Mouse (Mus musculus) lung, postnatal 0 days (tissue): Measurements from ENCODE around the gene Parn. TPM values are rescaled to one million over a fixed set of nuclear protein-coding genes. Genes with fewer than 3 reads are reported as not detected.
"Not testable (repeated sequence)": the region's sequence is repeated elsewhere in the genome, so short reads cannot be mapped to it uniquely, and the experiment has no call there.

Experiments used
- ATAC-seq: fragments of 200-750 bp; cut with Nextera tagmentation; 2 replicates; pipeline ENCODE4 v1.8.0; 2017; ENCODE audit warnings: moderate library complexity
- DNase-seq: peaks from one replicate; pipeline ENCODE4 v3.0.0-alpha.2; 2016; ENCODE audit warnings: low spot score
- H3K27ac ChIP-seq: fragments of 300-500 bp; sonication (generic); 2 replicates; pipeline ENCODE4 v1.5.1; 2014; ENCODE audit warnings: antibody characterized with exemption, mild to moderate bottlenecking, low read length, mixed read lengths
- H3K27me3 ChIP-seq: fragments of 300-500 bp; sonication (generic); replicated peaks from 2 replicates; pipeline ENCODE4 v1.6.1; 2014; ENCODE audit warnings: low read length, mixed read lengths; ENCODE audit not compliant: insufficient read depth
- H3K36me3 ChIP-seq: fragments of 300-500 bp; sonication (generic); 2 replicates; pipeline ENCODE4 v1.6.1; 2014; ENCODE audit warnings: low read length, mixed read lengths; ENCODE audit not compliant: insufficient read depth
- H3K4me1 ChIP-seq: fragments of 300-500 bp; sonication (generic); 2 replicates; pipeline ENCODE4 v1.6.1; 2014; ENCODE audit warnings: antibody characterized with exemption, low read depth, low read length, mixed read lengths; ENCODE audit not compliant: insufficient read depth
- H3K4me2 ChIP-seq: fragments of 300-500 bp; sonication (generic); replicated peaks from 2 replicates; pipeline ENCODE4 v1.6.1; 2014; ENCODE audit warnings: low read depth, mild to moderate bottlenecking, low read length, moderate library complexity, mixed read lengths
- H3K4me3 ChIP-seq: fragments of 300-500 bp; sonication (generic); 2 replicates; pipeline ENCODE4 v1.5.1; 2014; ENCODE audit warnings: low read depth, low read length
- H3K9ac ChIP-seq: fragments of 300-500 bp; sonication (generic); replicated peaks from 2 replicates; pipeline ENCODE4 v1.6.1; 2014; ENCODE audit warnings: low read depth, mild to moderate bottlenecking
- H3K9me3 ChIP-seq: fragments of 300-500 bp; sonication (generic); 2 replicates; pipeline ENCODE4 v1.6.1; 2016; ENCODE audit warnings: low read length, mixed read lengths
- CTCF ChIP-seq: IDR thresholded peaks from 2 replicates; pipeline ENCODE4 v1.5.1; 2016; ENCODE audit warnings: antibody characterized with exemption, mild to moderate bottlenecking
- EP300 ChIP-seq: IDR thresholded peaks from 2 replicates; pipeline ENCODE4 v1.6.1; 2016; ENCODE audit warnings: antibody characterized with exemption, mild to moderate bottlenecking, control low read depth
- WGBS: fragments of 180-500 bp; shearing (Covaris S2); extraction: QIAGEN DNeasy Blood & Tissue Kit; methylation state at CpG from one replicate; pipeline ENCODE4 v1.1.7; 2014; 5-methylcytosine and 5-hydroxymethylcytosine counted together
- polyA plus RNA-seq: library from polyadenylated mRNA; unstranded; fragments of >200 nt; fragmentation: Nextera tagmentation; extraction: Ambion mirVana; gene quantifications from 2 replicates; pipeline ENCODE4 v1.2.1, GENCODE M21; 2015

The Parn gene
- polyA plus RNA-seq, 1 experiment from 2014 or later, result 25.0 TPM

- no peak for TF ChIP-seq EP300
- TF ChIP-seq CTCF, result peak; percentile 50; the same call in 1 of the 2 replicates
- ATAC-seq (no peak), DNase-seq (no peak)
- Histone ChIP-seq H3K4me1 (no peaks in the 10 kb centered on the region), H3K9me3 (no peaks in the 10 kb centered on the region), H3K36me3 (0 out of 2 replicates have a peak, but pooled peaks cover 10% of the 10 kb centered on the region), H3K9ac (no peak overlapping the region), H3K27me3 (no peaks in the 10 kb centered on the region), H3K4me2 (no peak overlapping the region), H3K4me3 (no peak overlapping the region), H3K27ac (no peak overlapping the region)
- 76% methylated on average over 7 of the region's 7 CpGs for WGBS
Measured at GRCm38 (mm10) chr16:13640064-13640463, 27.9 kb downstream of the Parn start.

GRCm38 (mm10) chr16:13639508-13639907, 28.5 kb downstream of the Parn start:
- 80% methylated on average over 5 of the region's 5 CpGs for WGBS
- no peak for TF ChIP-seq CTCF
- TF ChIP-seq EP300, result no peak
- H3K27ac ChIP-seq, result no peak overlapping the region
- peaks cover 10% of the 10 kb centered on the region; the same call in 1 of the 2 replicates for H3K36me3 ChIP-seq
- no peaks in the 10 kb centered on the region for H3K4me1 ChIP-seq
- no peaks in the 10 kb centered on the region for H3K27me3 ChIP-seq
- H3K4me3 ChIP-seq, result no peak overlapping the region
- ATAC-seq (no peak), DNase-seq (no peak)
- H3K9me3 ChIP-seq, result no peaks in the 10 kb centered on the region
- H3K4me2 ChIP-seq, result no peak overlapping the region
- no peak overlapping the region for H3K9ac ChIP-seq

- H3K27me3 ChIP-seq, H3K9me3 ChIP-seq, H3K9ac ChIP-seq, DNase-seq, H3K27ac ChIP-seq, H3K4me2 ChIP-seq, H3K4me3 ChIP-seq, H3K4me1 ChIP-seq, H3K36me3 ChIP-seq, ATAC-seq: not testable (repeated sequence)
- peak; percentile 34 for TF ChIP-seq CTCF
- 49% methylated on average over 2 of the region's 2 CpGs for WGBS
Measured at GRCm38 (mm10) chr16:13638198-13638597, 29.8 kb downstream of the Parn start.

- Histone ChIP-seq H3K36me3 (peaks cover 15% of the 10 kb centered on the region; the same call in 1 of the 2 replicates), H3K27me3 (no peaks in the 10 kb centered on the region), H3K4me3 (no peak overlapping the region), H3K27ac (no peak overlapping the region), H3K9me3 (no peaks in the 10 kb centered on the region), H3K9ac (no peak overlapping the region), H3K4me1 (no peaks in the 10 kb centered on the region), H3K4me2 (no peak overlapping the region)
- ATAC-seq (no peak), DNase-seq (peak; percentile 42)
- TF ChIP-seq CTCF, result peak; percentile 72
- TF ChIP-seq EP300, result no peak
- WGBS, result 51% methylated on average over 5 of the region's 5 CpGs
Measured at GRCm38 (mm10) chr16:13628345-13628744, 39.6 kb downstream of the Parn start.

- no peak overlapping the region for H3K4me3 ChIP-seq
- ATAC-seq, result no peak
- no peak for DNase-seq
- TF ChIP-seq CTCF (no peak), EP300 (no peak)
- WGBS, result 92% methylated on average over 3 of the region's 3 CpGs
- H3K36me3 ChIP-seq, result no peaks in the 10 kb centered on the region; the same call in 1 of the 2 replicates
- H3K4me1 ChIP-seq, result no peaks in the 10 kb centered on the region
- H3K9me3 ChIP-seq, result no peaks in the 10 kb centered on the region
- H3K4me2 ChIP-seq, result no peak overlapping the region
- H3K9ac ChIP-seq, result no peak overlapping the region
- no peak overlapping the region for H3K27ac ChIP-seq
- no peaks in the 10 kb centered on the region for H3K27me3 ChIP-seq
Measured at GRCm38 (mm10) chr16:13621745-13622507, 46.0 kb downstream of the Parn start.

GRCm38 (mm10) chr16:13620194-13620593, 47.8 kb downstream of the Parn start:
- Histone ChIP-seq H3K4me1 (no peaks in the 10 kb centered on the region), H3K36me3 (no peaks in the 10 kb centered on the region), H3K9ac (no peak overlapping the region), H3K27ac (no peak overlapping the region), H3K4me2 (no peak overlapping the region), H3K9me3 (no peaks in the 10 kb centered on the region), H3K4me3 (no peak overlapping the region), H3K27me3 (no peaks in the 10 kb centered on the region)
- TF ChIP-seq CTCF (no peak), EP300 (no peak)
- no peak for DNase-seq
- ATAC-seq, result no peak
- WGBS, result 98% methylated on average over 3 of the region's 3 CpGs
